Mouse (Mus musculus): ENCODE data around the gene Rpl19. TPM values are rescaled to one million over a fixed set of nuclear protein-coding genes. Genes with fewer than 3 reads are reported as not detected.

Gene Rpl19
- total RNA-seq, 2 experiments from 2014 or later = 346 to 931 TPM

GRCm38 (mm10) chr11:97998074-97998793 lies 28.3 kb upstream of the Rpl19 start:
- no peak for ATAC-seq (replicated peaks; ENCODE audit: low FRiP score, poor library complexity, severe bottlenecking)

- no peak for ATAC-seq (replicated peaks; ENCODE audit: low FRiP score, poor library complexity, severe bottlenecking)
Measured at GRCm38 (mm10) chr11:97998898-97999608, 27.5 kb upstream of the Rpl19 start.

- no peak for ATAC-seq (replicated peaks; ENCODE audit: low FRiP score, poor library complexity, severe bottlenecking)
Measured at GRCm38 (mm10) chr11:97999748-98000147, 26.8 kb upstream of the Rpl19 start.

- no peak for ATAC-seq (replicated peaks; ENCODE audit: low FRiP score, poor library complexity, severe bottlenecking)
Measured at GRCm38 (mm10) chr11:98000378-98001140, 26.0 kb upstream of the Rpl19 start.

GRCm38 (mm10) chr11:98001351-98001824 lies 25.1 kb upstream of the Rpl19 start:
- no peak for ATAC-seq (replicated peaks; ENCODE audit: low FRiP score, poor library complexity, severe bottlenecking)

- ATAC-seq (replicated peaks; ENCODE audit: low FRiP score, poor library complexity, severe bottlenecking) = no peak
Measured at GRCm38 (mm10) chr11:98001986-98002385, 24.5 kb upstream of the Rpl19 start.

- 0 out of 2 replicates have a peak, but pooled peaks have one; percentile 43 for ATAC-seq (replicated peaks; ENCODE audit: low FRiP score, poor library complexity, severe bottlenecking)
Measured at GRCm38 (mm10) chr11:98002627-98003026, 23.9 kb upstream of the Rpl19 start.

GRCm38 (mm10) chr11:98003171-98003671 lies 23.3 kb upstream of the Rpl19 start:
- ATAC-seq (replicated peaks; ENCODE audit: low FRiP score, poor library complexity, severe bottlenecking) = no peak

- ATAC-seq (replicated peaks; ENCODE audit: low FRiP score, poor library complexity, severe bottlenecking) = no peak
Measured at GRCm38 (mm10) chr11:98004161-98004560, 22.3 kb upstream of the Rpl19 start.

GRCm38 (mm10) chr11:98005076-98005475 lies 21.4 kb upstream of the Rpl19 start:
- no peak for ATAC-seq (replicated peaks; ENCODE audit: low FRiP score, poor library complexity, severe bottlenecking)

GRCm38 (mm10) chr11:98005686-98006085 lies 20.8 kb upstream of the Rpl19 start:
- ATAC-seq (replicated peaks; ENCODE audit: low FRiP score, poor library complexity, severe bottlenecking) = no peak

GRCm38 (mm10) chr11:98008087-98008486 lies 18.4 kb upstream of the Rpl19 start:
- no peak for ATAC-seq (replicated peaks; ENCODE audit: low FRiP score, poor library complexity, severe bottlenecking)

- ATAC-seq (replicated peaks; ENCODE audit: low FRiP score, poor library complexity, severe bottlenecking) = no peak
Measured at GRCm38 (mm10) chr11:98011716-98012115, 14.8 kb upstream of the Rpl19 start.

- no peak for ATAC-seq (replicated peaks; ENCODE audit: low FRiP score, poor library complexity, severe bottlenecking)
Measured at GRCm38 (mm10) chr11:98012831-98013230, 13.7 kb upstream of the Rpl19 start.

GRCm38 (mm10) chr11:98016177-98016576 lies 10.3 kb upstream of the Rpl19 start:
- ATAC-seq (replicated peaks; ENCODE audit: low FRiP score, poor library complexity, severe bottlenecking) = no peak

GRCm38 (mm10) chr11:98016824-98017223 lies 9.7 kb upstream of the Rpl19 start:
- no peak for ATAC-seq (replicated peaks; ENCODE audit: low FRiP score, poor library complexity, severe bottlenecking)

- ATAC-seq (replicated peaks; ENCODE audit: low FRiP score, poor library complexity, severe bottlenecking) = no peak
Measured at GRCm38 (mm10) chr11:98018222-98018621, 8.3 kb upstream of the Rpl19 start.

GRCm38 (mm10) chr11:98018858-98019641 lies 7.5 kb upstream of the Rpl19 start:
- ATAC-seq (replicated peaks; ENCODE audit: low FRiP score, poor library complexity, severe bottlenecking) = no peak

GRCm38 (mm10) chr11:98019883-98020610 lies 6.5 kb upstream of the Rpl19 start:
- ATAC-seq (replicated peaks; ENCODE audit: low FRiP score, poor library complexity, severe bottlenecking) = no peak

All from erythroid progenitor cell, adult 5-6 weeks (primary cell).